Mouse (Mus musculus) layer of hippocampus, postnatal 14 days (tissue): ENCODE measurements around the gene Nhlrc3. TPM values are rescaled to one million over a fixed set of nuclear protein-coding genes. Genes with fewer than 3 reads are reported as not detected.

Experiments used
- DNase-seq, 2 experiments: peaks; one replicate each; pipeline ENCODE4 v3.0.0; 2021 to 2022; ENCODE audit warnings: low spot score in 2 of 2, mixed read lengths in 1 of 2
- long read RNA-seq, 2 experiments: library from polyadenylated mRNA; stranded (forward); transcript quantifications; one replicate each; pipeline ENCODE4 v2.0.0; 2021
- total RNA-seq, 2 experiments: library from RNA; stranded (reverse); gene quantifications; 2 replicates each; pipeline ENCODE4 v1.2.3; 2021

Gene Nhlrc3
- total RNA-seq = 10 to 100 TPM in 1 of 2 experiments, 1 to 10 TPM in 1; 9.9 to 11.4 TPM
- long read RNA-seq, experiment 1, full-length matches to known transcripts = 2 of 5 reads
- long read RNA-seq, experiment 1, partial matches to known transcripts = 1 of 5 reads
- long read RNA-seq, experiment 1, other reads (novel, unspliced or antisense) = 2 of 5 reads
- long read RNA-seq, experiment 2, full-length matches to known transcripts = 4 of 4 reads
- long read RNA-seq, experiment 2, partial matches to known transcripts = 0 of 4 reads
- long read RNA-seq, experiment 2, other reads (novel, unspliced or antisense) = 0 of 4 reads

DNA sequence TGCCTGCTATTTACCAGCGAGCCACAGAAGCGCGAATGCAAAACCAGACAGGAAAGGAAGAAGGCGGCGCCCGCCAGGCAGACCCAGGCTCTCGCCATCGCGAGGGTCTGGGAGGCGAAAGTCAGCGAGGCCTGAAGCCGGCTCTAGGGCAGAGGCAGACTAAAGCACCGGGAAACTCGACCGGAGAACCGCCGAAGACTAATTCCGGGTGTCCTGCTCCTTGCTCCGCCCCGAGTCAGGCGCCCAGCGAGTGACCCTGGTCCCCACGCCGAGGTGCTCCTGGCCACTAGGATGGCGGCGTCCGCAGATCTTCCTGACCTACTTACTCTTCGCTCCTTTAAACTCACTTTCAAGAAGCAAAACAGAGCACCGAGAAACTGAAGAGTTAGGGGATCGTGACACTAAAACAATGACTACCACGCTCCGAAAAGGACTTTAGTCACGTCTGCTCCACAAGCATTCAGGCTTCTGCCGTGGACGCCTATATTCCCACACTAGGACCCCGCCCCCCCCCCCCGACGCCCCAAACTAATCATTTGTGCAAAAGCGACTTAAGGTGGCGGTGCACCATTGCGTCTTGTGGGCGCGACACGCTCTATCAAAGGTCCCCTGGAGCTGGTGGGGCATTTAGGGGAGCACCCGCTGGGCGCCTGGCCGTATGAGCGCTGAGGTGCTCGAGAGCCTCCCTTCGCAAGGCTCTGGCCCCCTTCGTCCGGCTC lies at the start of gene Nhlrc3, which contains the start of gene Proser1:
Gene Nhlrc3 (minus strand): TSS at position 287 of the 719 bp plus-strand sequence.
Gene Proser1 (plus strand): TSS at position 621 of the 719 bp plus-strand sequence.
- peak; percentile 93 to 97 for DNase-seq

DNA sequence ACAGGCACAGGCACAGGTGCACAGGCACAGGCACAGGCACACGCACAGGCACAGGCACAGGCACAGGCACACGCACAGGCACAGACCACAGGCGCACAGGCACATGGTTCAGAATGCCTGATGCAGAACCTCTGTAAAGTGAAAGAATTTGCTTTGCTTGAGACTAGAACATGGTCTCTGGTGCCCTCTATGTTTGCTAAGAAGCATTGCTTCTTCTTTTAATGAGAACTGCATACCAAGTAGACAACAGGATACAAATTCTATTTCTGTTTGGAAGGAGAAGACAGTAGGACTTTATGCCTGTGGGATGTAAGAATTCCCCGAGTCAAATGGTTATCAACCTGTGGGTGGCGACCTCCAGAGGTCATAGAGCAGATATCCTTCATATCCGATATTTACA lies 39.3 kb upstream of the Nhlrc3 start:
- no peak for DNase-seq

DNA sequence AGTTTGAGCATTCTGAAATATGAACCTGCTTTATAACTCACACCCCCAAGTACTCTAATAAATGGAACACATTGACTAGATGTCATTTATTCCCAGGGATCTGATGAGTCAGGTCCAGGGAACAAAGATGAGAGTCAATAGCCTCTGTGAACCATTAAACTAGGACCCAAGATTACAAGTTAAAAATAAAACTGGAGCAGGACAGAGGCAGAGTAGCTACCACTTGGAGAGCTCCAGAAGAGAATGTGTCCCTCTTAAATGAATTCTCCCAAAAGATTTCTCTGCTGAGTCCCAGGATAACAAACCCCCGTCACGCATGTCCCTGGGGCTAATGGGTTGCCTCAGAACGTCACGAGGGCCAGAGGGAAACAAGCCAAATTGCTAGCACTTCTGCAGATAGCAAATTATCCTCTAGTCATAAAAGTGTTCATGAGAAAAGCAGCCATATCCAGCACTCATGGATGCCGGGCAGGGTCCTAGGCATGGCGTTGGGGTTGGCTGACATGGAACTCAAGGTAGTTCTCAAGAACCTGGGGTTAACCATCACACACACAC lies 35.3 kb upstream of the Nhlrc3 start:
- no peak for DNase-seq

DNA sequence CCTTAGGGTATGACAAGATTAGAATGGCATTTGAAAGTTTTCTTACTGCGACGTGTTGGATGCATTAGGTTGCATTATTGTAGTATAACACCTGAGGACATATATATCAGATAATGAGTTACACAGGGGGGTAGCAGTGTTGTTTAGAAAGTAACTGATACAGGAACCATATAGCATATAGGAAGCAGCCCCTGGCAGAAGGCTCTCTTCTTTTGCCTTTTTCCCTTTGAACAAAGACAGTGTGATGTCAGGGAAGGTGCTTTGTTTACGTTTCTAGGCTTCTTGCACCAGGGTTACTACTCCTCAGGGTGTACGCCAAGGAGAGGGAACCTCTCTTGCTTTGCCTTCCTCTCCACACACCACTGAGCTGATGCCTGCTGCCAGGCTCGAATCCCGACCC lies 25.2 kb upstream of the Nhlrc3 start, which contains the start of gene Stoml3:
Gene Stoml3 (plus strand): TSS at position 301 of the 400 bp plus-strand sequence.
- no peak for DNase-seq

DNA sequence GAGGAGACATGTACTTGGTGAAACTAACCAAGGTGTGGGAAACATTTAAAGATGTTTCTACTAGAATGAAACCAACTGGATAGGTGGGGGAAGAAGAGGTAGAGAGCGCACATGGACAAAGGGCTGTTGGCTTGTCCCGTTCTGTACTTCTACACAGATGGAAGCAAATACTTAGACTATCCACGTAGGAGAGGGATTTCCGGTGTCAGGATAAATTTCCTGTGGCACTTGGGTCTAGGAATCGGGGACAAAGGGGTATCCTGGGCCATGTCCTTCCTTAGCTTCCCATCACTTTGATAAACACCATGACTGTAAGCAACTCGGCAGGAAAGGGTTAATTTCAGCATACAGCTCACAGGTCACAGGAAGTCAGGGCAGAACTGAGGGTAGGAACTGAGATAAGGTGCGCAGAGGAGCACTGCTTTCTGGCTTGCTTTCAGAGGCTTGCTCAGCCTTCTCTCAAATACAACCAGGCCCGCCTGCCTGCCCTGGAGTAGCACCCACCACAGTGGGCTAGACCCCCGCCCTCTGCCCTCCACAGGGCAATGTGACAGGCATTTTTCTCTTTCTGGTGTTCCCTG lies 24.0 kb upstream of the Nhlrc3 start:
- DNase-seq = no peak

DNA sequence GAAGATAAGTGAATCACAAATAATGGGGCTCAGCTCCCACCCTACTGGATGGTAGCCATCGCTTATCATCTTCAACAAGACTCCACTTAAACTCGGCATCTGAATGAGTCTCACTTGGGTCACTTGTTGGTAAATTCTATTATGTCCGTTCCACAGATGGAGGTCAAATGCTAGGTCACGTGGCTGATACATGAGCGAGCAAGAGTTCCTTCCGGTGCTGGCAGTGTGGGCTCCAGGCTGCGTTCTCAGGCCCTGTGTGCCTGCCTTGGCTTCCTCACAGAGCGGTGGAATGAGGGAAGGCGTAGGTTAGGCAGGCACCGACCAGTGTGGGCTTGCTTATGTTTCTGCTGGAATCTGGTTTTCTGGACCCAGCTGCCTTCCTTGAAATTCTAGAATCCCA lies 23.4 kb upstream of the Nhlrc3 start:
- no peak for DNase-seq

DNA sequence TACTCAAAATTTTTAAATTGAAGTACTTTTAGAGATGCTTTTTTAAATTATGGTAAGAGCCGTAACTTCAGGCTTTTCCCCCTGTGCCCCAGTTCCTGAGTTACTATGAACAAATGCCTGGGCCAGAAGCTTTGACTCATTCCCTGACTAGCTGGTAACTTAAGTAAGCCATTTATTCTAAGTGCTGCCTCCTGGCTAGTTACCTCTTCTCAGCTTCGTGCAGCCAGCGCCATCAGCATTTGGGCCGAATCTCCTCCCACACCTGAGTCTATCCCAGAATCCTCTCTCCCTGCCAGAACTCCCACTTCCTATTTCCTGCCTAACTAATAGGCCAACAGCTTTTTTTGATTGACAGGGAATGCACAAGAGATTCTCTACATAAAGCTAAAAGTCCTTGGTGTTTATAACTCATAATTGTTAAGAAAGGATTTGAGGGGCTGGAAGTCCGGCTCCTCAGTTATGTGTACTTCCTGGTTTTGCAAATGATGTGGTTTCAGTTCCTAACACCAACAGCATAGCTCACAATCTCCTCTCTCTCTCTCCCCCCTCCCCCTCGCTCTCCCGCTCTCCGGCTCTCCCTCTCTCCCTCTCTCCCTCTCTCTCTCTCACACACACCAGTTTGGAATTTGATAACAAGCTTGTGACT lies 20.4 kb upstream of the Nhlrc3 start:
- no peak for DNase-seq

DNA sequence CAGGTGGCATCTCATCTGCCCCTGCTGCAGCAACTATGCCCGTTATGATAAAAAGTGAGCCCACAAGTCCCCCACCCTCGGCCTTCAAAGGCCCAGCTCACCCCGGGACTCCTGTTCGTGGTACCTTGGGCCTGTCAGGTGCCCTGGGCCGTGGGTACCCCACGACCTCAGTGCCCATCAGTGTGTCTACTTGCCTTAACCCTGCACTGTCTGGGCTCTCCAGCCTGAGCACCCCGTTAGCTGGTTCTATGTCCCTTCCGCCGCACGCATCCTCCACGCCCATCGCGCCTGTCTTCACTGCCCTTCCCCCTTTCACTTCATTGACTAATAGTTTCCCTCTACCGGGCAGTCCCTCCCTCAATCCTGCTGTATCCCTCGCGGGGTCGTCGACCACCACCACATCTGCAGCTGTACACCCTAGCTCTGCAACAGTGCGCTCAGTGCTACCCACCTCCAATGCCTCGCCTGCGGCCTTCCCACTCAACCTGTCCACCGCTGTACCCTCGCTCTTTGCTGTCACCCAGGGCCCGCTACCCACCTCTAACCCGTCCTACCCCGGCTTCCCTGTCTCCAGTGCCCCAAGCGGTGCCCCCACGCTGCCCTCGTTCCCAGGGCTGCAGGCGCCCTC lies 15.4 kb upstream of the Nhlrc3 start:
- no peak for DNase-seq

DNA sequence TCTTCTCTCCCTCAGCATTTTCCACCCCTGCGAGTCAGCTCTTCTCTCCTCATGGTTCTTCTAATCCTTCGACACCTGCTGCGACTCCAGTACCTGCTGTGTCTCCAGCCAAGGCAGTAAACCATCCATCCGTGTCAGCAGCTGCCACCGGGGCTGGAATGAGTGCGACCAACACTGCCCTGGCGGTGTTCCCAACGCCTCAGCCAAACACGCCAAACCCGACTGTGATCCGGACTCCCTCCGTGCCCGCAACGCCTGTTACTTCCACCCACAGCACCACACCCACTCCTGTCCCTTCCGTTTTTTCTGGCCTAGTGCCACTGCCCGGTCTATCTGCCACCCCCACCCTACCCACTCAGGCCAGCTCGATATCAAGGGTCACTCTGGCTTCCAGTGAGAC lies 14.3 kb upstream of the Nhlrc3 start:
- no peak for DNase-seq

DNA sequence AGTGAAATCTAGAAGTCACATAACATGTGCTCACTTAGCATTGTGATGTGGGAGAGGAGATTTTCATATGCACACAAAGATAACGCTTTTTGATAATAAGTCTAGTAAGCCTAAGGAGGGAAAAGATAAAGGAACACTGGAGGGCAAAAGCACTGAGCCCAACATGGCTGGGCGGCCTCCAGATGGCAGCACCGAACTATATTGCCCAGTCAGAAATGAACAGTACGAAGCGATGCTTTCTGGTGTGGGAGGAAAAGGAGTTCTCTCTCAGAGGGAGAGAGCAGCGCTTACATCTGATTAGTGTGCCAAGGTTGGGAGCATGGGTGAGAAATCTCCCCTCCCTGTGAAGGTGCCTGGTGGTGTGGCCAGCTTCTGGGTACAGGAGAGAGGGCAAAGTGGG lies 12.8 kb upstream of the Nhlrc3 start:
- DNase-seq = peak in 1 of 2 experiments; percentile 22

DNA sequence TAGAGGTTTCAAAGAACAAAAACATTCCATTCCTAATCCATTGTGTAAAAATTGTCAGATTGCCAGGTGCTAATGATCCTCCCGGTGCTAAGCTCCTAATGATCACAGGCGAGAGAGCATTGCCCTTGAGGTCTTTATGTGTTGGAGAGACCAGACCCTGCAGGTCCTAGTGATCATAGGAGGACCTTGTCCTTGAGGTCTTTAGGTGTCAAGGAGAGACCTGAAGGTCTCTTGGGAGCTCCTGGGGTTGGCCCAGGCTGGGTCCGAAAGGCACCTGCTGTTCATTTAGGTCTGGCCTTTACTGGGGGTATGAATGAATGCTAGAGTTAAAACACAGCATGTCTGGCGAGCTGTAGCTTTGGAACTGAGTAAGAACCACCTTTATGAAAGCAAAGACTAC lies 11.0 kb upstream of the Nhlrc3 start:
- no peak for DNase-seq

DNA sequence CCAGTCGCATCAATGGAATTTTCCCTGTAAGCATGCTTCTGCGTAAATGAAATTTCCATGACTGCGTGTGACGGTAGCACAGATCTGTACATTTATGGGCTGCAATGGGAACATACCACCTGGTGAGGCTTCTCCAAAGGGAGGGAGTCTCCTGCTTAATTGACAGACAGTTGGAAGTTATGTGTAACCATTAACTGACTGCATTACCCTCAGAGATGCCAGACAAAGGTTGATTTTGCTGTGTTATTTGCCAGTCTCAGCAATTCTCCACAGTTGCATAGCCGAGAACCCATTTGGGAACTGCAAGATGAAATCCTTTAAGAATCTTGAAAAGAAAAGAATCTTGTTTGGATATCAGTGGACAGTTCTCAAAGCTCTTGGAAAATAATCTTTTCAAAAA lies 8.9 kb upstream of the Nhlrc3 start:
- no peak for DNase-seq

DNA sequence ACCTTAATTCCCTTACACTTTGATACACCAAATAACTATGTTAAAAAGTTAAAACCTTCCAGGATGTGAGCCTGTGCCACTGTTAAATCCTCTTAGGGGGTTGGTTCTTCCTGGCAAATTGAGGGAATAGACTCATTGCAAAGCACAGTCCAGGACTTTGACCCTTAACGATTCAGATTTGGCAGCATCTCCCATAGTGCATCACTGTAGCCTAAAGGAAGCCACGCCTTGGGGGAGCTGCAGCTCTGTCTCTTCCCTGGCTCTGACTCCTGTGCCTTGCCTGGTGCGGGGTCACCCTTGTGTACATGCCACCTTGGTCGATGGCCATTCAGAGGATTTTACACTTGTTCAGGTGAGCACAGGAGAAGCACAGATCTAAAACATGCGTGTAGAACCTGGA lies 6.5 kb upstream of the Nhlrc3 start:
- no peak for DNase-seq

DNA sequence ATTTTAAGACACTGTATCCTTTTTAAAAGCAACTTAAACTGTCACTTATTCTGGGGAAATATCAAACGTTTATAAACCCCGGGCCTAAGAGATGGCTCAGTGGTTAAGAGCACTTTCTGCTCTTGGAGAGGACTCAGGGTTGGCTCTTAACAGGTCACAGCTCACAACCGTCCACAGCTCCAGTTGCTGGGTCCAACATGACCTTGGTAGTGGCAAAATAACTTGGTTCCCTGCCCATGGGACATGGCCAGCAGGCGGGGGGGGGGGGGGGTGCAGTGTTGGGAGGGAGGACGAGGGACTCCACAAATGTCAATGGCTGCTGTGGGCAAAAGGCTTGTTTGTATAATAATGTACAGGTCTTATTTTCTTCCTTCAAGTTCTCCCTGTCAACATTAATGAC lies 4.2 kb upstream of the Nhlrc3 start:
- no peak for DNase-seq

DNA sequence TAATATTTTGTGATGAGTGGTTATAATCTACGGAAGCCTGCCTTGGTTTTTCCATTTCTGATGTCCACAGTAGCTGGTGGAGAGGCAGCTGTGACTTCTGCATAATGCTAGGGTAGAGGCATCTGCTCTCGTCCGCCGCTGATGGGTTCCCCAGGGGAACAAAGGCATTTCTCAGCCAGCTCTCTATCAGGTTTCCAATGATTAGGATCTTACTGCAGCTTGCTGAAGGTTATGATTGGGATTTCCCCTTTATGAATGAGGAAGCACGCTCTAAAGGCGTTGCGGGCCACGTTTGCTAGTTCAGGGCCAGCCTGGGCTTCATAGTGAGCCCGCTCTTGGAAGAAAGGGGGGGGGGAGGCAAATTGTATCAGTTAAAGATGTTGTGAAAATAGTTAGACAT lies 3.3 kb upstream of the Nhlrc3 start:
- no peak for DNase-seq

DNA sequence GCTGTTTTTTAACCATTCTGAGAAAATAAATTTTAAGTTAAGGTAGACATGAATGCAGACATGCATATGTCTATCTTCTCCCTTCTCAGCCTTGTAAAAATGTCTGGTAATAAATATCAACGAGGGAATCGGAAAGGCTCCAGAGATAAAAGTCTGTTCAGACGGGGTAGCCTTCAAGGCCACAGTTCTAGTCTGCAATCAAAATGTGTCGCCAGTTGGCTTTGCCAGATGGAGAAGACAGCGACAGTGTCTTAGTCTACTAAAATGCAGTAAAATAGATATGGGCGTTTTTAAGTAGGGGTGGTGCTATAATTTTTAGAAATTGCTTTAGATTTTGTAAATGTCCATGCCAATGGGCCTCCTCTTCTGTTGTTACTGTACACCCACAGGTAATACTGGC lies 2.2 kb upstream of the Nhlrc3 start:
- peak in 1 of 2 experiments; percentile 32 for DNase-seq

DNA sequence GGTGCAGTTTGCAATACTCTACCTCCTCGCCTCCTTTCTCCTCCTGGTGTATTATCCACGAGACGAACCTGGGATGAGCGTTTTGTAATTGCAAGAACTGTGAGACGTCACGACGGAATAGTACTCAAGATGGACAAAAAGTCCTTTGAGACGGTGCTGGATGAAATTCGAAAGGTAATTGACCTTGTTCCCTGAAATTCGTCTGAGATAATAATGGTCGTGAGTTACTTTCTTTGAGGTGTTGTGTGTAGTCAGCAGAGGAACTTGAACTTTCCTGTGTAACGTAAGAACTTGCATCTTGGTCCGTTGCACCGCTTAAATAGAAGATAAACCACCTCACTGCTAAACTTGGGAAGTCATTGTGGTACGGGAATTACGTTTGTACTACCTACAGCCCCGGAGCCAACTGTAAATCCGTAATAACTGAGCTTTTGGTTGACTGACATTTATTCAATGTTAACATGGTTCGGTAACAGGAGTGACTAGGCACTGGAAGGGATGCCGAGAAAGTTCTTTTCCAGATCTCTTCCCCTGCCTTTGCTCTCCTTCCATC lies 1.1 kb upstream of the Nhlrc3 start:
- peak in 1 of 2 experiments; percentile 14 for DNase-seq

DNA sequence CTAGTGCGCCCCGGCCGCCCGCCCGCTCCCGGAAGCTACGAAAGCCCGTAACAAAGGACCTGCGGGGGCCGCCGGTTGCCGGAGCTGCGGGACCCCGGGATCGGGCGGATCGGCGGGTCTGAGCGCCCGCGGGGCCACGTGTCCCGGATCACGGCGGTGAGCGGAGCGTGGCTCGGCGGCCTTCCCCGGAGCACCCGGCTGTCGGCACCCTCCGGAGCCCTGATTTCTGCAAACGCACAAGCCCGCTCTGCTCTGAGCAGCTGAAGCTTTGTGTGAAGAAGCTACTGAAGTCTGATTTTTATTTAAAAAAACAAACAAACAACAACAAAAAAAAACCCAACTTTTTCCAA lies 608 bp upstream of the Nhlrc3 start:
- no peak for DNase-seq

DNA sequence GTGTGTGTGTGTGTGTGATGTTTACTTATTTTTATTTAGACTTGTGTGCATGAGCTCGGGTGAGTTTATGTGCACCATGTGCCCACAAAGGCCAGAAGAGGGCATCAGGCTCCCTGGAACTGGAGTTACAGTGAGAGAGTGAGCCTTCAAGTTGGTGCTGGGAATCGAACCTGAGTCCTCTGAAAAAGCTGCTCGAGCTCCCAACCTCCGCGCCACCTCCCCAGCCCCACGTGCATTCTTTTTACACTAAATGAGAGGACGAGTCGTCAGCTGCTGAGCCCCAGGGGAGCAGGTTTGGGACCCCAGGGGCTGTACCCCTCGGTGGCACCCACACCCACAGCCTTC lies 459 bp downstream of the Nhlrc3 start:
- no peak for DNase-seq

DNA sequence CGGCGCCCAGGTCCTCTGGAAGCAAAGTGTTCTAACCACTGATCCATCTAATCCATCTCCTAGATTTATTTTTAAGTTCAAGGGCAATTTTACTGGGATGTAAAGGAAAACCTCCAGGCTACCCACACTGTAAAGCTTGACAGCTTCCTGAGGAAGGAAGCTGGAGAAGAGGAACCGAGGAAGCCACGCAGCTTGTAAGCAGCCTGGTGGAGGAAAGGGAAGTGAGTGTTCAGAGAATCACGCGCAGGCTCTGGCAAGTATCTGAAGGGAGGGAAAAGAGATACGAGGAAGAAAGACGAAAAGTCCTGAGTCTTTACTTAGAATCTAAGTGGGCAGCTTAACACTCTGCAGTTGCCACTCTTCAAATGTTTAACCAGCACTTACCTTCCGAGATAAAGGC lies 3.0 kb downstream of the Nhlrc3 start:
- DNase-seq = peak in 1 of 2 experiments; percentile 19

DNA sequence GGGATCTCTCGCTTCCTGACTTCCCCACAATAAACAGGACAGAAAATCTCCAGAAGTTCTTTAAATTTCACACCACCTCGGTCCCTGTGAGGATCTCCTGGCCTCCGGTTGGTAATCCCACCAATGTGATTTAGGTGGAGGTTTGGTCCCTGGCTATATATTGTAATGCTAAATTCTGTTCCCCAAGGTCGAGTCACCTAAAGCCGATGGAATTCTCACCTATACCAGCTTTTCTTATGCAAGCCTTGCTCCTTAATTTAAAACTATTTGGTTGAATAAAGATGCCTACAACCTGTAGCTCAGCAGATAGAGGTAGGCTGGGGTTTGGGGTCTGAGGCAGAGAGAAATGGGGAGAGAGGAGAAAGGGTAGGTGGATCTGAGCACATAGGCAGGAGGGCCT lies 5.4 kb downstream of the Nhlrc3 start:
- DNase-seq = no peak
